Mouse (Mus musculus): ENCODE measurements around the gene Rnf145.

Rnf145 gene

DNA sequence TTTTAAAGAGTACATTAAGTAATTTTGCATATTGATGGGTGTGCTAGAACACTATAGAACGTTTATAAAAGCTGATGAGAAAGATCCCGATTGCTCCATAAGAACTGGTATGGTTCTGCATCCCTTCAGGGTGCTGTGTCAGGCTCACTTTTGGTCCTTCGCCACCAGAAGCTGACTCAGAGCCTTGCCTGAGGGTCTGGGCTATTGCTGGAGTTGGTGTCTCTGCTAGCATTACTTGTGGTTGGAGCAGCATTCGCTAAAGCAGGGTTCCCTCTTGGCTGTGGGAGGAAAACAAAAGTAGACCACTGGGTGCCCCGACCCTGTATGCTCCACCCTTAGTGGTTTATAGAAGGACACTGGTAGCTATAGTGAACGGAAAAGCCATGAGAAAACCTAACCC is 40.7 kb downstream of the Rnf145 start:
- DNase-seq (ENCODE audit: inconsistent age in 2 of 2, low spot score in 1 of 2) = peak in 1 of 2 experiments; percentile 20

DNA sequence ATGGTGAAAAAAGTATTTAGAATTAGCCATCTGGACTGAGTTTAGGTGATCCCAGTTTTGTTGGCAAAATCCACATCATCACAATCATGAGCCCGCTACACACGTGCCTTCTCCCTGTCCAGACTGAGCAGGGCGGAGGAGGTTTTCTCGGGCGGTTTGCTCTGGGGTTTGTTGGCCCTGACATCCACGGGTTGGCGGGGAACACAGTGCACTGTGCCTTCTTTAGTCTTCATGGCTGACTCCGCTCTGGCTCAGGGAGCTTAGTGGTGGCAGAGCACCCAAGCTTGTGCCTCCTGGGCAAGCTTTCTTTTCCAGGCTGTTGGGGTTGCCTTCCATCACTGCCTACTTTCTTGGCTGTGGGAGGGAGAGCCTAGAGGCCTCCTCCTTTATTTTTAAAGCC is 41.6 kb downstream of the Rnf145 start:
- DNase-seq (ENCODE audit: inconsistent age in 2 of 2, low spot score in 1 of 2) = peak in 1 of 2 experiments; percentile 19

DNA sequence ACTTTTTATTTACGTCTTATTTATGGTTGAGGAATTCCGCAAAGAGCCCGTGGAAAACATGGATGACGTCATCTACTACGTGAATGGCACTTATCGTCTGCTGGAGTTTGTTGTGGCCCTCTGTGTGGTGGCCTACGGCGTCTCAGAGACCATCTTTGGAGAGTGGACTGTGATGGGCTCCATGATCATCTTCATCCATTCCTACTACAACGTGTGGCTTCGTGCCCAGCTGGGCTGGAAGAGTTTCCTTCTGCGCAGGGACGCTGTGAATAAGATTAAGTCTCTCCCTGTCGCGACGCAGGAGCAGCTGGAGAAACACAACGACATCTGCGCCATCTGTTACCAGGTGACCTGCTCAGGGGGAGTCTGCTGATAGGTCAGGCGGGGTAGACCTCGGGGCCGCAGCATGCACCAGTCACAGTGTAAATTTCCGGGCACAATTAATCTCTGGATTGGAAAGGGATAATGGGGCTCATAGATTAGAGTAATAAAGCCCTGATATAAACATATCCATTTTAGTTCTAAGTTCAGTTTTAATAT is 42.8 kb downstream of the Rnf145 start:
- DNase-seq (ENCODE audit: inconsistent age in 2 of 2, low spot score in 1 of 2) = peak in 1 of 2 experiments; percentile 17

DNA sequence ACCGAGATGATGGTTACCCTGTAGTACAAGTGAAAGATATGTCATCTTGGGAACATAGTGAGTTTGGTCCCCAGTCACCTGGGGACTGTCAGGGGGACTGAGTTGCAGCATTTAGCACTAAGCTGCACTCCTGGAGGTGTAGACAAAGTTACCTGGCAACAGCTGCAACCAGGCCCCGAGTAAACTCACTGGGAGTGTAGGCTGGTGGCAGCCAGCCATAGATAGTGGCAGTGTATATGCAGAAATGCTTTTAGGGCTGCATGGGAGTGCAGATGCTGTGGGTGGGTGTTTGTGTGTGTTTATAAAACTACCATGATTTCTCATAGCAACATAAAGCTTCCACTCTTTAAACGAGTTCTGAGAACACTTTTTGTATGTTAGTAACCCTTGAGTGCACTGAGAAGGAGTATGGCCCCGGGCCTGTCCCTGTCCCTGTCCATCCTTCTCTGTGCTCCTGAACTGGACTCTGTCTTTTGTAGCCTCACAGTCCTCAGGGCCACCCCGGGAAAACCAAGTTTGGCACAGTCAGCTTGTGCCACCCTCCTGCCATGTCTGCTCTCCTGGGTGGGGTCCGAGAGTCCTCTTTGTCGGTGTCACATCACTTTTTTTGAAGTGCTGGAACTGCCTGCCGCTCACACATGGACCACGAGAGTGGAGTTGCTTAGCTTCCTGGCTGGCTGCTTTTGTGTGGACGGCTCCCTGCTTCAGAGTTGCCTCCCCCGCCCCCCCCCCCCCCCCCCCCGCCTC is 43.8 kb downstream of the Rnf145 start:
- peak in 1 of 2 experiments; percentile 18 for DNase-seq (ENCODE audit: inconsistent age in 2 of 2, low spot score in 1 of 2)

DNA sequence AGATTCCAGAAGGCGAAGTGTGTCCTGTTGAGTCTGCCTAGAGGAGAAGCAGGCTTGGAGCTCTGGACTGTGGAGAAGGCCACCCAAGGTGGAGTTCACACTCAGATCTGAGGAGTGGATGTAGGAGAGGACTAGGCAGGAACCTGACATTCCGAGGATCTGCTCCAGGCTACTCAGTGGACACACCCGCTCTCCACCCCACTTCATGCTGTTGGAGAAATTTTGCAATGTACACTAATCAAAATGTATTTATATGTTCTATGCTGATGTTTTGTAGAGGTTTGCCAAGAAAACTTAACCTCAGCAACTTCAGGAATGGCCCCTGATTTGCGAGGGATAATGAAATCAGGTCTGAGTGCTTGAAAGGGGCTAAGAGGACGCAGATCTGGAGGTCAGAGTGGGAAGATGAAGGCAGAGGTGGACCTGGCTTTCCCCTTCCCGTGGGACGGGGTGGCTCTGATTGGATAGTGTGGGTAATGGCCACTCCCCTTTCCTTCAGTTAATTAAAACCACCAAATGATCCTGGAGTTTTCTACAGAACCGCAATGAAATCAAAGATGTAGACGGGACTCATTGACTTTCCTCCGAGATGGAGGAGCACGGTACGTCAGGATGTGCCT is 45.6 kb downstream of the Rnf145 start:
- DNase-seq (ENCODE audit: inconsistent age in 2 of 2, low spot score in 1 of 2) = peak in 1 of 2 experiments; percentile 17

DNA sequence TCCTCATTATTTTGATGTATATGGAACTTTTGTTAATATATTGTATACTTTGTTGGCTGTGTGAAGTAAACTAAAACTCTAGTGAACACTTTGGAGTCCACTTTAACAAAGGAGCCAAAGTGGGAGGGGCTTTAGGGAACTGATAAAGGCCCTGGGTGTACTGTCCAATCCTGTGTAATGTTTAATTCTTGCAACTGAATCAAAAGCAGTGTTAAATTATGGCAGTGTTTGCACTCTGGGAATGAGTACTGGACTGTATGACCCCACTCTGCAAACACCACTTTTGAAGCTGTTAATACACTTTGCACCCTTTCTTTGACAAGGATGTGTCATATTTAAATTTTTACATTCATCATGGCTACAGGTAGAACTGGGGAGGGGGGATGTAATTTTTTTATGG is 46.2 kb downstream of the Rnf145 start:
- no peak for DNase-seq (ENCODE audit: inconsistent age in 2 of 2, low spot score in 1 of 2)

DNA sequence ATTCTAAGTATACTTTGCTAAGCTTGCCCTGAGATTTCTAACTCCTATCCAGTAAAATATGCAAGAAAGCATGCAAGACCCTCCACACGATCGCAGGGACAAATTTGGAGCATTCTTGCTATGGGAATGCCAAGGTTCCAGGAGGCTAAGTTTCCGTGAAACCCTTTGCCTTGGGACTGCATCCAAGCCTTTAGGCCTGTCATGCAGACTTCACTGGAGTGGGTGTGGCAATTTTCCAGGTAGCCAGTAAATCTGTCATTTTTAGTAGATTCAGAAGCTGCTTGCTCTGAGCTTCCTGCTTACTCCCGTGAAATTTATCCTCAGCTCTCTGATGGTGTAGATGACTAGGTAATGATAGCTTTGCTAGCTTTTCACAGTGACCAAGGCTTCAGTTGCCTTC is 51.6 kb downstream of the Rnf145 start:
- peak; percentile 40 to 87 for DNase-seq (ENCODE audit: inconsistent age in 2 of 2, low spot score in 1 of 2)

DNA sequence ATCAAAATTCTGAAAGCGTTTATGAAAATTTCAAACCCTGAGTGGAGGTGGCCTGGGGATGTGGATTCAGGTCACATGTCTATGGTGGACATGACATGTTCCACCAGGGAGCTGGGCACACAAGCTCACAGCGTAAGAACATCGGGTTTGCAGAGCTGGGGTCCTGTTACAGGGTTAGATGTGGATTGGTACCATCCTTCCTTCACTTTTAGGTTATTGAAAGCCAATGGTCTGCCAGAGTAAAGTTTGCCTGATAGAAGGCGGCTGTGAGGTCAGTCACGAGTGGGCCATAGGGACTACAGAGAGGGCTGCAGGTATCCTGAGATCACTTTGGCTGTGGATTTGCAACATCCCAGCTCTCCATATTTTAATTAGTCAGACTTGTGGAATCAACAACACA is 54.0 kb downstream of the Rnf145 start:
- DNase-seq (ENCODE audit: inconsistent age in 2 of 2, low spot score in 1 of 2) = no peak

DNA sequence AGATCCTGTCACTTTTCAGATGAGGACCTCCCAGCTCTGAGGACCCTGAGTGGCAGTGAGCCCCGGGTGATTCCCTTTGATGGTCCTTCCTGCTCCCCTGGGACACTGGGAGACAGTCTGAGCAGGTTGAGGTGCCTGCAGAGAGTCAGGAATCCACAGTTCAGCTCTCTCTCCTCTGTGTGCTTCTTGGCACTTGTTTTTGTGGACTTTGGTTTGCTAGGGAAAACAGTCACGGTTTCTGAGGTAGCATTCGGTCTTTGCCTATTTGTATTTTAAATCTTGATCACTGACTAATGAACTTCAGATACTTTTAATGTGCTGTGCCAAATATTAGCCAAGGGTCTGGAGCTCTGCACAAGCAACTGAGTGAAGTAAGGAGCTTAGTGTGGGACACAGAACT is 54.6 kb downstream of the Rnf145 start:
- DNase-seq (ENCODE audit: inconsistent age in 2 of 2, low spot score in 1 of 2) = no peak

DNA sequence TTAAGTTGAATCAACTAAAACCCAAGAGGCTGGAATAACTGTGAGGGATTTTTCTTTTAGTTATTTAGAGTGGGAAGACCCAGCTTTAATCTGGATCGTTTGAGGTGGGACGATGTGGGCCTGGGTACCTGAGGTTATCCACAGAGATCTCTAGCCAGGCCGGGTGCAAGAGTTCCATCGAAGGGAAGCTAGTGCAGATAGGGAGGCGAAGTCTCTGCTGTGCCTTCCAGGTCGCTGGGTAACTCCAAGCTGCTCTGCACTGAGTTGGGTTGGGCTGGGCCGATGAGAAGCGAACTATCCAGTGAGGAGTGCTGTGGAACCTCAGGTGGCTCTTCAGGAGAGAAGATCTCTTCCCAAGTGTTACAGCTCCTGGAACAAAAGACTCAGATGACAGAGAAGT is 55.6 kb downstream of the Rnf145 start:
- DNase-seq (ENCODE audit: inconsistent age in 2 of 2, low spot score in 1 of 2) = no peak

DNA sequence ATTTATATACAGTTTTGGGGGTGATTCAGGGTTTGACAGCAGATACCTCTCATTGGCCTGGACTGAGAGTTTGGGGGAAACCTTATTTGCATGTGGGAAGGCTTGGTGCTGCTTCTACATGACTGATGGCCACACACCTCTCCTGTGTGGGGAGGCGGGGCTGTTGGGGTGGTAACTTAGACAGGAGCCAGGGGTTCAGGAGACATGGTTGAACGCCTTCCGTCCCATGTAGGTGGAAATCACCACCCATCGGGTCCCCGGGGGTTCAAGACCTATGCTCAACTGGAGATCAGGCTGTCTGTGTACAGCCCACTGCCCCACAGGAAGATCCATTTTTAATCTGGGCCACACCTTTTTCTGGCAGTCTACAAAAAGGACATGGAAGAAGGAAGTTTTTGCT is 56.1 kb downstream of the Rnf145 start:
- DNase-seq (ENCODE audit: inconsistent age in 2 of 2, low spot score in 1 of 2) = no peak

DNA sequence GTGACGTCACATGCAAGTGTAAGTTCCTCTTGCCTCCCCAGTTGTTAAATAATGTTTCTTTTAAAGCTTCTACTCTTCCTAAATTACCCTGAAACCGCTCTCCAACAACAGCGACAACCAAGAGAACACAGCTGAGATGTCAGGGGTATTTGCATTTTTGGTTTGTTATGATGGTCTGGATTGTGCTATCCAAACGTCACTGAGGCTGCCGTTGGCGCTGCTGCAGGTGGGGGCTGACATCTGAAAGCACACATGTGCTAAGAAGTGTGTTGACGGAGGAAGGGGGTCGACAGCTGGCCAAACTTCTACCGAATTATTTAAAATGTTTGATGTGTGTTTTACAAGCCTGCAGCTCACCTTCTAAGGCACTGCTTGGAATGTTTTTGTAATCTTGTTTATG is 59.1 kb downstream of the Rnf145 start:
- no peak for DNase-seq (ENCODE audit: inconsistent age in 2 of 2, low spot score in 1 of 2)

DNA sequence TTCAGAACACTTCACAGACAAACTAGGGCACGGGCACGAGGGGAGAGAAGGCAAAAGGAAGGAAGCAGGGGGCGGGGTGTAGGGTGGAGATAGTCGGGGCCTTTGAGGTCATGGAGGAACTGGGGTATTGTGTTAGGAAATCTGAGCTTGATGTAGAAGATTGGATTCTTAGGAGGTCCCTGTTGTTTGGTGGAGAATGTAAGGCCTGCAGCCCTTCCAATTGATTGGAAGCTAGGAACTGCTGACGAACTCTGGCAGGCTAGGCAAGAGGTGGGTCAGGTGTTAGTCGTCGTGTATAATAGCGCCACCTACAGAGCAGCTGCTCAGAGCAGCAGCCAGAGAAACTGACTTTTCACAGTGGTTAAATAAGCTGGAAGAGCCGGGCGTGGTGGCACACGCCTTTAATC is 62.5 kb downstream of the Rnf145 start:
- DNase-seq (ENCODE audit: inconsistent age in 2 of 2, low spot score in 1 of 2) = peak; percentile 57 to 86

DNA sequence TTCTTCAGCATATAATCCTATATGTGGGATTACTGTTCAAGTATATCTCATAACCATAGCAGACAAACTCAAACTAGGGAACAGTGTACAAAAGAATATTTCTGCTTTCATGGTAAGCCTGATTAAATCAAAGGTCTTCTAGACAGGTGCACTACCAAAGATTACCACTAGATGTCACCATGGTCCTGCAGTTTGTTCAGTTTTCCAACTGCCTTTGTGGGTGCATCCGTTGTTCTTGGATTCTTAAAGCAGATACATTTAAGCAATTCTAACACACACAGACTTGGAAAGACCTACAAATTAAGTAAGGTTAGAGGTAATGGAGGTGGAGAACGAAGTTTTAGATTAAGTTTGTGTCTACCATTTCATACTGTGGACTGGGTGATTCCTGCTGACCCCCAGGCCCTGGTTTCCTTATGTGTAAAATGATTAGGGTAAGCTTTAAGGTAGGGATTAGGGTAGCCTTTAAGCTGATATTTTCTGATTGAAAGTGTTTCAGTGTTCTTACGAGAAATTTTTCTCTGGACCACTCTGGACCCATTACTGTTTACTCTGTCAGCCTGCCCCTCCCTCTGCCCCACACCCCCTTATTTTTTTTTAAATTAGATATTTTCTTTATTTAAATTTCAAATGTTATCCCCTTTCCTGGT is 67.4 kb downstream of the Rnf145 start:
- DNase-seq (ENCODE audit: inconsistent age in 2 of 2, low spot score in 1 of 2) = peak; percentile 47 to 92

DNA sequence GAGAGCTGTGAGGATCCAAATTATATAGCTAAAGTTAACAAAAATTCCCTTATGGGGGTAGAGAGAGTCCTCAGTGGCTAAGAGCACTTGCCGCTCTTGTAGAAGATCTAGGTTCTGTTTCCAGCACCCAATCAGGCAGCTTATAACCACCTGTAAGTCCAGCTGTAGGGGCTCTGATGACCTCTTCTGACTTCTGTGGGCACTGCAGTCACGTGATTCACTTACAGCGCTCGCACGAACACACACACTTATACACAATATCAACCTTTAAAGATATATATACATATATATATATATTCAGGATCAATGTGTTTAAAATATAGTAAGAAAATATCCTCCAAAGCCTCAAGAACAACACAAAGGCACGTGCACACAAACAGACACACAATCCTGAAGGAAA is 74.3 kb downstream of the Rnf145 start:
- DNase-seq (ENCODE audit: inconsistent age in 2 of 2, low spot score in 1 of 2) = no peak

DNA sequence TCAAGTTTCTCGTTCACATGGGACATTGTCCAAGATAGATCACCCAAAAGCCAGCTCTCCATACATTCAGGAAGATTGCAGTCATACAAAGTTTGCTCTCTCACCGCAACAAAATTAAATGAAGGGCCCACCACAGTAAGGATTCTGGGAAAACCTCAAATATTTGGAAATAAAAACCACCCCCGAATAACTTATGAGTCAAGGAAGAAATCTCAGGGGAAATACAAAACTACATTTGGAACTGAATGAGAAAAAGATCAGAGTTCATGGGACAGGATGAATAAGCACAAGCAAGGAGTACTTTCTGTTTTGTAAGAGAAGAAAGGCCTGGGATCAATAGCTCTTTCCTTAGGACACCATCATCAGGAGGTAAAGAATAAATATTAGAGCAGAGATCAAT is 76.0 kb downstream of the Rnf145 start:
- no peak for DNase-seq (ENCODE audit: inconsistent age in 2 of 2, low spot score in 1 of 2)

DNA sequence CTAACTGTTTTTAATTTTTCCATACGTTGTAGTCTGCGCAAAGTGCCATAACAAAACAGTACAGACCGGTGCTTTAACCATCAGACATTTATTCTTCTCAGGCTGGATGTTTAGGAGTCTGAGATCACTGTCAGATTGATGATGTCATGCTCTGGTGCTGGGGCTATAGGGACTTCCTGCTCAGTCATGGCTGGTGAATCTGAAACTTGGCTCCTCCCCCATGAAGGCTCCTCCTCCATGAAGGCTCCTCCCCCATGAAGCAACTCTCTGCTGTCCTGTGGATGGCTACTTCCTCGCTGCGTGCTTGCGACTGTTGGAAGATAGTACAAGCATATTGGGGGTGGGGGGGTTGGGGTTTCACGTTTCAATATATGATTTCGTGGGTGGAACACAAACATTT is 88.1 kb downstream of the Rnf145 start:
- no peak for DNase-seq (ENCODE audit: inconsistent age in 2 of 2, low spot score in 1 of 2)

DNA sequence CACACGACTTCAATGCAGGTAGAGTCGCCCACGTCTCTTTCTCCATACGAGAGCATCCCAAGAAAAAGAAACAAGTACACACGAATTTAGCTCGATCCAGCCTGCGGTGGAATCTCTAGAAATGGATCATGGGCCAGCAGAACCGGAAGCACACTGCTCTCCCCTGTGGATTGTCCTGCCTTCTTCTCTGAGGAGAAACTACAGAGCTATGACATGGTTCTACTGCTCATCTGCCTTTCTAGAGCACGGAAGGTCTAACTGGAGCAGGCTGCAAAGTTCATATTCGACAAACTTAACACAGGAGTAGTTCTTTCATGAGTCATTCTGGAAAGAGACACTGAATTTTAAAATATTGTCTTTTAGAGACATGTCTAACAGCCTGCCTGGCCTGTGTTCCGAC is 89.9 kb downstream of the Rnf145 start:
- DNase-seq (ENCODE audit: inconsistent age in 2 of 2, low spot score in 1 of 2) = no peak

DNA sequence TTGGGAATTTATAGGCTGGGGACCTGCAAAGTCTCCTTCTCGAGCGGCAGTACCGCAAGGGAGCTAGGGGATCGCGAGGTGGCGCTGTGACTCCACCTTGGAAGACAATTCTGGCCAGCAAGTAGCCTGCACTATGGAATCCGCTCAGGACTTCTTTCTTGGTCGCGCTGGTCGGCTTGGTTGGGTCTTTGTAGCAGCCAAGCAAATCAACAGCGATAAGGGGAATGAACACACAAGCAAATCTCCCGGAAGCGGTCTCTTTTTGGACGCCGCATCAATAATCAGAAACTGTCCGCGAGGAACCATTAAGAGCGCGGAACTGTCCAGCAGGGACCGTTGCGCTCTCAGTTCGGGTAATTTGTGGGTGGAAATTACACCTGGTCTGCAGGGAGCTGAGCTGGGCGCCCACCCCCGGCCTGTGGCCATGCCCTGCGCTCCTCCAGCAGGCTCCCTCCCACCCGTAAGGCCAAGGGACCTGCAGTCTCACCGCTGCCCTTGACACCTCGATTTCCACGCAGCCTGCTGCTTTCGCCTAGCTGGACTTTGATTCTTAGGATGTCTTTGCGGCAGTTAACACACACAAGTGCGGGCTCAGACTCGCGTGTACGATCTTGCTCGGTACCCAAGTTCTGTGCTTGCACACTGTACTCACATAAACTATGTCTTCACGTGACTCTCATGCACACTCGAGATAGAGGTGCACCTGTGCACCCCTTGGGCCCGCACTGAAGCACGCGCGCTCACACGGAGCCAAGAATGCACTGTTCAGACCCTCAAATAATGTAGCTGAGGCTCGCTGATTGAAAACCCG is 92.4 kb downstream of the Rnf145 start:
- DNase-seq (ENCODE audit: inconsistent age in 2 of 2, low spot score in 1 of 2) = peak; percentile 87 to 95

DNA sequence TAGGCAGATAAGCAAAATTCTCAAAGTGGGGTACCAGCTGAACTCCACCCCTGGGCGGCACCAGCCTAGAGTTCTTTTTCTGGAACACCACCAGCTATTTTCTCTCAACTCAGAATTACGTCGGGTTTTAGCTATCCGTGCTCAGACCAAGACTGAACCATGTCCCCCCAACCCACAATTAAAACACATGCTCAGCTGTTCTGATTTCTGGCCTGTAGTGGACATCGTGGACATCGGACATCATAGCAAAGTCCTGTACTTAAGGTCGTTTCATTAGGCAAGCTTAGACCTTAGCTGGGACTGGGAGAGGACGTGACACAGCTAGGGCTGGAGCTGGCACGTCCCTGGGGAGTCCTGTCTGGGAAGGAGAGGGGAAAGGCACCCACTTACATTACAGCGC is 93.4 kb downstream of the Rnf145 start:
- peak in 1 of 2 experiments; percentile 30 for DNase-seq (ENCODE audit: inconsistent age in 2 of 2, low spot score in 1 of 2)

Data from adrenal gland, adult (tissue).